Mouse (Mus musculus) intestine, embryonic 15.5 days (tissue): Measurements from ENCODE around the gene Ap1g1. TPM values are rescaled to one million over a fixed set of nuclear protein-coding genes. Genes with fewer than 3 reads are reported as not detected.
"Not testable (repeated sequence)": the region's sequence is repeated elsewhere in the genome, so short reads cannot be mapped to it uniquely, and the experiment has no call there.

Experiments
- ATAC-seq: fragments of 200-750 bp; cut with Nextera tagmentation; 2 replicates; pipeline ENCODE4 v1.8.0; 2017; ENCODE audit warnings: moderate TSS enrichment, moderate library complexity
- H3K27ac ChIP-seq: fragments of 300-500 bp; sonication (generic); 2 replicates; pipeline ENCODE4 v1.5.1; 2015; ENCODE audit warnings: mild to moderate bottlenecking, inconsistent platforms
- H3K27me3 ChIP-seq: fragments of 300-500 bp; sonication (generic); replicated peaks from 2 replicates; pipeline ENCODE4 v1.6.1; 2015; ENCODE audit warnings: inconsistent platforms
- H3K36me3 ChIP-seq: fragments of 300-500 bp; sonication (generic); 2 replicates; pipeline ENCODE4 v1.6.1; 2015; ENCODE audit warnings: inconsistent platforms
- H3K4me1 ChIP-seq: fragments of 300-500 bp; sonication (generic); replicated peaks from 2 replicates; pipeline ENCODE4 v1.6.1; 2015; ENCODE audit warnings: inconsistent platforms
- H3K4me2 ChIP-seq: fragments of 300-500 bp; sonication (generic); replicated peaks from 2 replicates; pipeline ENCODE4 v1.6.1; 2015; ENCODE audit warnings: mild to moderate bottlenecking, inconsistent platforms
- H3K4me3 ChIP-seq: fragments of 300-500 bp; sonication (generic); replicated peaks from 2 replicates; pipeline ENCODE4 v1.5.1; 2015; ENCODE audit warnings: inconsistent platforms
- H3K9ac ChIP-seq: fragments of 300-500 bp; sonication (generic); 2 replicates; pipeline ENCODE4 v1.6.1; 2015; ENCODE audit warnings: inconsistent platforms
- H3K9me3 ChIP-seq: fragments of 300-500 bp; sonication (generic); 2 replicates; pipeline ENCODE4 v1.6.1; 2016; ENCODE audit warnings: inconsistent platforms
- WGBS: fragments of 180-500 bp; shearing (Covaris S2); methylation state at CpG from one replicate; pipeline ENCODE4 v1.1.7; 2015; 5-methylcytosine and 5-hydroxymethylcytosine counted together
- polyA plus RNA-seq: library from polyadenylated mRNA; unstranded; fragments of >200 nt; fragmentation: Nextera tagmentation; extraction: Ambion mirVana; gene quantifications from 2 replicates; pipeline ENCODE4 v1.2.1, GENCODE M21; 2015

Gene Ap1g1
- polyA plus RNA-seq, 1 experiment from 2014 or later: 39.0 TPM

DNA sequence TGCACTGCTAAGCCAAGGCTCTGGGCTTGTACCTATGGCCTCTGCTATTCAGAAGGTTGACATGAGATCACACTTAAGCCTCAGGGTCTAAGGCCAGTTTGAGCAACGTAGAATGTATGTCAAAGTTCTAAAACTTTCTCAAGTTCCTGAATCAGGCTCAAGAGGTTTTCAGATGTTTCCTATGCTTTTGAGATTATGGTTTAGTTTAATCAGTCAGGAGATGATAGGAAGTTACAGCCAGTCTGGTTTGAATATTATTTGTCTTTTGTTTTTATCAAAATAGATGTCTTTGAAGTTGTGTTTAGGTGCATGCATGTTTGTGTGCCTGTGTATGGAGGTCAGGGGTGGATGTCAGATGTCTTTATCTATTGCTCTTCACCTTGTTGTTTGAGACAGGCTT, 92.7 kb downstream of the Ap1g1 start:
- H3K4me3 ChIP-seq: no peak overlapping the region
- H3K4me2 ChIP-seq: no peak overlapping the region
- H3K27me3 ChIP-seq: no peaks in the 10 kb centered on the region
- no peak for ATAC-seq
- H3K27ac ChIP-seq: no peak overlapping the region
- 83% methylated on average over 1 of the region's 1 CpGs for WGBS
- H3K4me1 ChIP-seq: 0 out of 2 replicates have a peak, but pooled peaks cover 2% of the 10 kb centered on the region
- no peak overlapping the region for H3K9ac ChIP-seq
- no peaks in the 10 kb centered on the region for H3K9me3 ChIP-seq
- no peaks in the 10 kb centered on the region for H3K36me3 ChIP-seq

DNA sequence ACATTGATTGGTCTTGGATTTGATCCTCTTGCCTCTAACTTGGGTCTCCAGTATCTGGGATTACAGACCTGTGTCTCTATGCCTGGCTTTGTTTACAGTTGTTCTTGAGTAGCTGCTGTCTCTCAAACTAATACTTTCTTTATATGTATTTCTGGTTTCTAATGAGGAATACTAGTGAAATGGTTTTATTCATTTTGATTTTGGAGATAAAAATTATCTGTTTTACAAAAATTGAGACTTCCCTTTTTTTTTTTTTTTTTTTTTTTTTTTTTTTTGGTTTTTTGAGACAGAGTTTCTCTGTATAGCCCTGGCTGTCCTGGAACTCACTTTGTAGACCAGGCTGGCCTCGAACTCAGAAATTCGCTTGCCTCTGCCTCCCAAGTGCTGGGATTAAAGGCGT, 95.4 kb downstream of the Ap1g1 start:
- 88% methylated on average over 3 of the region's 3 CpGs for WGBS
- ATAC-seq: not testable (repeated sequence)

DNA sequence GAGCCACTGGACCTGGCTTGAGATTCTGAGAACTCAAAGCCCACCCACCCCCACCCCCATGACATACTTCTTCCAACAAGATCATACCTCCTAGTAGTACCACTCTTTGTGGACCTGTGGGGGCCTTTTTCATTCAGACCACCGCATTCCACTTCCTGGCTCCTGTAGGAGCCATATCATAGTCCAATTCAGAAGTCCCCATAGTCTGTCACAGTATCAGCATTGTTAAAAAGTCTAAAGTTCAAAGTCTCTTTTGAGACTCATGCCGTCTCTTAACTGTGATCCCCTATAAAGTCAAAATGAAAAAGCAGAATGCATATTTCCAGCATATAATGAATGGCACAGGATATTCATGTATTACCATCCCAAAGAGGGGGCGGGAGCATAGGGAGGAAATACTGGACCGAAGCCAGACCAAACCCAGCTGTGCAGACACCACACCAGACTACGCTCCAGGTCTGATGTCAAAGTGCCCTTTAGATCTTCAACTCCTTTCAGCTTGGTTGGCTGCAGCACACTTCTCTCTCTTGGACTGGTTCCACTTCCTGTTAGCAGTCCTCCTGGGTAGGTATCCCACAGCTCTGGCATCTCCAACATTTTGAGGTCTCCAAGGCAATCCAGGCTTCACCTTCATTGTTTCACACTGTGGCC, 101.8 kb downstream of the Ap1g1 start:
- Histone ChIP-seq H3K4me2 (no peak overlapping the region), H3K9ac (no peak overlapping the region), H3K9me3 (no peaks in the 10 kb centered on the region), H3K27ac (no peak overlapping the region), H3K27me3 (no peaks in the 10 kb centered on the region), H3K4me1 (no peaks in the 10 kb centered on the region), H3K4me3 (no peak overlapping the region), H3K36me3 (peaks cover 3% of the 10 kb centered on the region; the same call in 1 of the 2 replicates)
- peak; percentile 69 for ATAC-seq
- 55% methylated on average over 5 of the region's 5 CpGs for WGBS

More for the DNA sequence above, 95.4 kb downstream of the Ap1g1 start:
- H3K4me2 ChIP-seq, H3K36me3 ChIP-seq, H3K27ac ChIP-seq, H3K9ac ChIP-seq, H3K4me1 ChIP-seq, H3K27me3 ChIP-seq, H3K4me3 ChIP-seq, H3K9me3 ChIP-seq: not testable (repeated sequence)

DNA sequence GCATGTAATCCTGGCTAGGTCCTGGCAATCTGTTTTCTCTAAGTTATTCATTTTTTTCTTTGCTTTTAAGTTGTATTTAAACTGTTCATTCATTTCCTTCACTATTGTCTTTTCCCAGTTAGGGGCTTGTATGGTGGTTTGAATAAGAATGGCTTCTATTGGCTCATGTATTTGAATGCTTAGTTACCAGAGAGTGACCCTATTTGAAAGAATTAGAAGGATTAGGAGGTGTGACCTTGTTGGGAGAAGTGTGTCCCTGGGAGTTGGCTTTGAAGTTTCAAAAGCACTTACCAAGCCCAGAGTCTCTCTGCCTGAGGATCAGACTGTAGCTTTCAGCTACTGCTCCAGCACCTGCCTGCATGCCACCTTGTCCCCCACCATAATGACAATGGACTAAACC, 106.9 kb downstream of the Ap1g1 start:
- Histone ChIP-seq H3K4me1 (no peaks in the 10 kb centered on the region), H3K27me3 (no peaks in the 10 kb centered on the region), H3K4me2 (no peak overlapping the region), H3K27ac (no peak overlapping the region), H3K4me3 (no peak overlapping the region), H3K36me3 (no peaks in the 10 kb centered on the region), H3K9ac (no peak overlapping the region), H3K9me3 (no peaks in the 10 kb centered on the region)
- no peak for ATAC-seq

DNA sequence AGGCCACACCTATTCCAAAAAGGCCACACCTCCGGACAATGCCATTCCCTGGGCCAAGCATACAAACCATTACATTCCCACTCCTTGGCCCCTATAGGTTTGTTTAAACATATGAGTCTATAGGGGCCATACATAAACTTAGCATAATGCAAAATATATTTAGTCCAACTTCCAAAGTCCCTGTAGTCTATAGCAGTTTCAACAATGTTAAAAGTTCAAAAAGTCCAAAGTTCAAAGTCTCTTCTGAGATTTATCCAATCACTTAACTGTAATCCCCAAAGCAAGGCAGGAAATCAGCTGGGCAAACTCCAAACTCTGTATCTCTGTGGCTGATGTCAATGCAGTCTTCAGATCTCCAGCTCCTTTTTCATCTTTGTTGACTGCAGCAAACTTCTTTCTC, 110.9 kb downstream of the Ap1g1 start:
- H3K4me2 ChIP-seq: no peak overlapping the region
- no peak overlapping the region for H3K27ac ChIP-seq
- H3K4me1 ChIP-seq: no peaks in the 10 kb centered on the region
- no peaks in the 10 kb centered on the region for H3K27me3 ChIP-seq
- peaks cover 4% of the 10 kb centered on the region; the same call in 1 of the 2 replicates for H3K36me3 ChIP-seq
- H3K4me3 ChIP-seq: no peak overlapping the region
- WGBS: 93% methylated on average over 1 of the region's 1 CpGs
- H3K9ac ChIP-seq: no peak overlapping the region
- no peak for ATAC-seq
- H3K9me3 ChIP-seq: no peaks in the 10 kb centered on the region

DNA sequence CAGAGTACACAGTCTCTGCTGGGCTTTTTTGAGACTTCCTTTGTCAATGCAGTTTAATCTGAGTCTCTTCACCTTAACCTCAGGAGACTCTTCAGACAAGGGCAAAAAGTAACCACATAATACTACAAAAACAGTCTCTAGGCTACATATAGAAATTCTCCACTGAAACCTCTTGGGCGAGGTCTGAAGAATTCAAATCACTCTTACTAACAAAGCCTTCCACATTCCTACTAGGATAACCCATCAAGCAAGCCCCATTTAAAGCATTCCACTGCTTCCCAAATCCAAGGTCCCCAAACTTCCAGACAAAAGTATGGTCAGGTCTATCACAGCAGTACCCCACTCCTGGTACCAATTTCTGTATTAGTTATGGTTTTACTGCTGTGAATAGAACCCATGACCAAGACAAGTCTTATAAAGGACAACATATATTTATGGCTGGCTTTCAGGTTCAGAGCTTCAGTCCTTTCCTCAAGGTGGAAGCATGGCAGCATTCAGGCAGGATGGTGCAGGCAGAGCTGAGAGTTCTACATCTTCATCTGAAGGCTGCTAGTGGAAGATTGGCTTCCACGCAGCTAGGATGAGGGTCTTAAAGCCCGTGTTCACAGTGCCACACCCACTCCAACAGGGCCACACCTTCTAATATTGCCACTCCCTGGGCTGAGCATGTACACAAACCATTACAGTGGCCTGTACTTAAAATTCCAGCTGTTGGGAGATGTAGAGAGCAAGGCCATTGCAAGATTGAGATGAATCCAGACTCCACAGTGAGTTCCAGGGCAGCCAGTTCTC, 112.6 kb downstream of the Ap1g1 start:
- H3K36me3 ChIP-seq: peaks cover 4% of the 10 kb centered on the region; the same call in 1 of the 2 replicates
- H3K9ac ChIP-seq: no peak overlapping the region
- no peaks in the 10 kb centered on the region for H3K27me3 ChIP-seq
- no peaks in the 10 kb centered on the region for H3K4me1 ChIP-seq
- H3K9me3 ChIP-seq: no peaks in the 10 kb centered on the region
- ATAC-seq: no peak
- WGBS: 84% methylated on average over 3 of the region's 3 CpGs
- H3K4me2 ChIP-seq: no peak overlapping the region
- H3K27ac ChIP-seq: no peak overlapping the region
- H3K4me3 ChIP-seq: no peak overlapping the region

DNA sequence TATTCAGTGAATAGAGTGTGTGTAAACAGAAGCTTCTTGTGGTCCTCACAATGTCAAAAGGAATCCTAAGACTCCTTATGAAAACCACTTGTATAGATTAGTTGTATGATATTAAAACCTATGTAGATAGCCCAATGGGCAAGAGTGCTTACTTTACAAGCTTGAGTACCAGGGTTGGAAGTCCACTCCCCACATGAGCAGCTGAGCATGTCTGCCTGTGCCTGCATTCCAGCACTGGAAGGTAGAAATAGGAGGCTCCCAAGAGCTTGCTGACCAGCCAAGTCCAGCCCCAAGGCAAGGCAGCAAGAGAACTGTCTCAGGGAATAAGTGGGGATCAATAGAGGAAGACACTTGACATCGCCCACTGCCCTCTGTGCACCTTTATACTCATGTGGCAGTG, 116.3 kb downstream of the Ap1g1 start:
- Histone ChIP-seq H3K9me3 (no peaks in the 10 kb centered on the region), H3K9ac (no peak overlapping the region), H3K4me3 (no peak overlapping the region), H3K4me1 (no peaks in the 10 kb centered on the region), H3K27ac (no peak overlapping the region), H3K36me3 (peaks cover 4% of the 10 kb centered on the region; the same call in 1 of the 2 replicates), H3K4me2 (no peak overlapping the region), H3K27me3 (no peaks in the 10 kb centered on the region)
- no peak for ATAC-seq
- 88% methylated on average over 1 of the region's 1 CpGs for WGBS

DNA sequence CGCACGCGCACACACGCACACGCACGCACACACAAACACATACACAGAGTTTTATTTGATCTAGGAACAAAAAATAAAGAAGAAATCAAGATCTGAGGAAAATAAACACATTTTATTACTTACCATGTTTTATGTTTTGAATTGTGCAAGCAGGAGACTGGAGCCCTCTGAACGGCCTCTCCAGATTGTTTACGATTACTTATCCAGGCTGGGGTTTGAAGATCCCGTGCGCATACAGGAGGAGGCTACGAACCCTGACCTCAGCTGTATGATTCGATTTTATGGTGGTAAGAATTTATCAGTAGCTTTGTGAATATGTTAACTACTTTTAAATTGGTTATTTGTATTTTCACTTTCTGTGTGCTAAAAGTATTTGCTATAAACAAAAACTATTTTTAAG, 117.0 kb downstream of the Ap1g1 start:
- H3K4me3 ChIP-seq: no peak overlapping the region
- peaks cover 4% of the 10 kb centered on the region; the same call in 1 of the 2 replicates for H3K36me3 ChIP-seq
- no peak for ATAC-seq
- no peak overlapping the region for H3K4me2 ChIP-seq
- H3K4me1 ChIP-seq: no peaks in the 10 kb centered on the region
- no peak overlapping the region for H3K9ac ChIP-seq
- no peaks in the 10 kb centered on the region for H3K9me3 ChIP-seq
- no peaks in the 10 kb centered on the region for H3K27me3 ChIP-seq
- H3K27ac ChIP-seq: no peak overlapping the region
- 68% methylated on average over 12 of the region's 12 CpGs for WGBS

DNA sequence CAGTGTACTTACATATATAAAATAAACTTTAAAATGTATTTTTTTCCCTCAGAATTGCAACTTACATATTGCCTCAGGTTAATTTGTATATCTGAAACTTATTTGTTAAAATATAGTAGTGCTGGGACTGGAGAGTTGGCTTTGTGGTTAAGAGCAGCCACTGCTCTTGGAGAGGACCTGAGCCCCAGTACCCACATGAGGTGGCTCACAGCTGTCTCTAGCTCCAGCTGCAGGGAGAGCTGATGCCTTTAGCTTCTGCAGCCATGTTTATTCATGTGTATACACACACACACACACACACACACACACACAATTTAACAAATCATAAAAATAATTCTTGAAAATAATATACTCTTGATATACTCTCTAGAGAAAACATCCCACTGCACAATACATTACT, 124.0 kb downstream of the Ap1g1 start:
- no peaks in the 10 kb centered on the region for H3K27me3 ChIP-seq
- no peaks in the 10 kb centered on the region for H3K36me3 ChIP-seq
- no peak overlapping the region for H3K4me2 ChIP-seq

DNA sequence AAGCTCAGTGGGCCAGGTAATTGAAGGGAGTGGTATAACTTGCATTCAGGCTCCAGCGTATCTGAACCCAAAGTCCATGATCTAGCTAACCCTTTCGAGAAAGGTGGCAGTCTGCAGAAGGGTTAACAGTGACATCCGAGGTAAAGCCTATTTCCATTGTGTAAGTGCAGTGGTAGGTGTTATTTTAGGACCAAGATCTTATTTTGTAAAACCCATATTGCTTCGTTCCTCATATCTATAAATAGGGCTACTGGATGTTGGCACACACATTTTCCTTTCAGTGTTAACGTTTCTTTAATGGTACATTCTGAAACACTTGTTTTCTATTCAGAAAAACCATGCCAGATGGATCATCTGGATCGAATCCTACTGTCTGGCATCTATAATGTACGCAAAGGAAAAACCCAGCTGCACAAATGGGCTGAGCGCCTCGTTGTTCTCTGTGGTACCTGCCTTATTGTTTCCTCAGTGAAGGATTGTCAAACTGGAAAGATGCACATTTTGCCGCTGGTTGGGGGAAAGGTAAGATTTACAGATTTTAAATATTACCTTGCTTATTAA, 125.6 kb downstream of the Ap1g1 start:
- H3K27me3 ChIP-seq: no peaks in the 10 kb centered on the region
- 0 out of 2 replicates have a peak, but pooled peaks cover 3% of the 10 kb centered on the region for H3K36me3 ChIP-seq
- 75% methylated on average over 10 of the region's 10 CpGs for WGBS
- H3K4me1 ChIP-seq: no peaks in the 10 kb centered on the region
- H3K27ac ChIP-seq: no peak overlapping the region
- H3K4me2 ChIP-seq: no peak overlapping the region
- H3K4me3 ChIP-seq: no peak overlapping the region
- ATAC-seq: no peak
- H3K9me3 ChIP-seq: no peaks in the 10 kb centered on the region
- no peak overlapping the region for H3K9ac ChIP-seq

More for the DNA sequence above, 124.0 kb downstream of the Ap1g1 start:
- H3K9me3 ChIP-seq: no peaks in the 10 kb centered on the region
- no peak overlapping the region for H3K27ac ChIP-seq
- H3K9ac ChIP-seq: no peak overlapping the region
- no peaks in the 10 kb centered on the region for H3K4me1 ChIP-seq
- H3K4me3 ChIP-seq: no peak overlapping the region
- ATAC-seq: no peak

DNA sequence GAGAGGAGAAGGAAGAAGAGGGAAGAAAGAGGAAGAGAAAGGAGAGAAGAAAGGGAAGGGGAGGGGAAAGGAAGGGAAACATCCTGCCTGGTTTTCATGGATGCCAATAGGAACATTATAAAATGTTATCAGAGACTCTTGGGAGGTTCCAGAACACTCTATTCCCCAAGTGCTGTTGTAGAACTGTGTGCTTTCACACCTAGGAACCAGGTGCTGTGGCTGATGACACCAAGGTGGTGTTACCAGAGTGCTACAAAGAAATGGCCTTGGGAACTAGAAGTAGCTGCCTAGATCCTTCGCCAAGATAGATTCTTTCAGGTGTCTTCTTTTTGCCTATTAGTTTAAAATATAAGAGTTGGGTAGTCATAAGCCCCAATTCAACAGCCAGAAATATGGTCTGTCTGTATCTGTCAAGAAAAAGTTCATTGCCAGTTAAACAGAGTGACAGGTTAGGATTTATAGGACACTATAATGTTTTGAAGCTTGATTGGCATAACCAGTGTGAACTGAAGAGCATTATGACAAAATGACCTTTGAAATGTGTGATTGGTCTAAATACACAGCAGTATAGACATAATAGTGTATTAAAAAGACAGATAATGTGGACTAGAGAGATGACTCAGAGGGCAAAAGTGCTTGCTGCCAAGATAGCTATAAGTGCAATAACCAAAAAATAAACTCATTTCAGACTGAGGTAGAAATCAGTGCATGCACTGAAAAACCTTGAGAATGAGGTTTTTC, 126.7 kb downstream of the Ap1g1 start:
- H3K9ac ChIP-seq: no peak overlapping the region
- WGBS: 80% methylated on average over 1 of the region's 1 CpGs
- no peaks in the 10 kb centered on the region for H3K9me3 ChIP-seq
- peak; percentile 94 for ATAC-seq
- peaks cover 6% of the 10 kb centered on the region; the same call in 1 of the 2 replicates for H3K36me3 ChIP-seq
- H3K4me2 ChIP-seq: no peak overlapping the region
- H3K27me3 ChIP-seq: no peaks in the 10 kb centered on the region
- no peaks in the 10 kb centered on the region for H3K4me1 ChIP-seq
- no peak overlapping the region for H3K4me3 ChIP-seq
- H3K27ac ChIP-seq: no peak overlapping the region; the same call in 1 of the 2 replicates

DNA sequence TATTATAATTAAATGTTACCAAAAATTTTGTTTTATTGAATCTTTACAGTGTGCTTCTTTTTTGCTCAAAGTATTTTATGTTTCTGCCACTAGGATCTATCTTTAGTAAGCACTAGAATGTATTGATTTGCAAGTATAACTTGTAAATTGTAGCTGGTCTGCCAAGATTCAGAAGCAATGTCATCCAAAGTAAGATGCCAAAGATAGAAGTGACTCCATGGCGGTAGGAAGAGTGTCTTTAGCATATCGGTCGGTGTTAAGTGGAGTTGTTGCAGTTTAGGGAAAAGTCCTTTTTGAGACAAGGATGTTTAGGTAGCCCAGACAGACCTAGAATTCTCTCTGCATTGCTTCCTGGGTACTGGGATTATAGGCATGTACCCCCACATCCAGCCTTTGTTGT, 128.6 kb downstream of the Ap1g1 start:
- Histone ChIP-seq H3K27ac (no peak overlapping the region), H3K9ac (no peak overlapping the region), H3K27me3 (no peaks in the 10 kb centered on the region), H3K4me1 (no peaks in the 10 kb centered on the region), H3K36me3 (peaks cover 6% of the 10 kb centered on the region; the same call in 1 of the 2 replicates), H3K9me3 (no peaks in the 10 kb centered on the region), H3K4me3 (no peak overlapping the region), H3K4me2 (no peak overlapping the region)
- WGBS: 96% methylated on average over 3 of the region's 3 CpGs
- ATAC-seq: no peak
